Mouse (Mus musculus) central nervous system, embryonic 18 days (tissue): Measurements from ENCODE around the gene Cers6. TPM values are rescaled to one million over a fixed set of nuclear protein-coding genes. Genes with fewer than 3 reads are reported as not detected.

Experiments used
- polyA plus RNA-seq: library from polyadenylated mRNA; depleted of rRNA; stranded (reverse); fragments of >200 nt; gene quantifications from 2 replicates; pipeline ENCODE4 v1.2.3, GENCODE M21; 2012; rRNA removed

Gene Cers6
- 35.1 and 38.7 TPM in 2 replicates for polyA plus RNA-seq

GRCm38 (mm10) chr2:68860904-68861685 lies at the start of gene Cers6:
Gene Cers6 (plus strand): TSS chr2:68861441.

GRCm38 (mm10) chr2:69135661-69136576 lies 274.7 kb downstream of the Cers6 start, which contains the start of gene Nostrin:
Gene Nostrin (plus strand): TSS chr2:69135800.

Other genes with a start within 250 kb of the Cers6 start
- not detected in 2 replicates for gene 4932414N04Rik, start 205.0 kb upstream of the Cers6 start, polyA plus RNA-seq